Mouse (Mus musculus) hindbrain, embryonic 14.5 days (tissue): ENCODE data around the gene Stkld1. TPM values are rescaled to one million over a fixed set of nuclear protein-coding genes. Genes with fewer than 3 reads are reported as not detected.

Source experiments
- ATAC-seq: fragments of 200-750 bp; cut with Nextera tagmentation; 2 replicates; pipeline ENCODE4 v1.8.0; 2017; ENCODE audit warnings: moderate number of reproducible peaks, mild to moderate bottlenecking, moderate TSS enrichment, moderate library complexity; ENCODE audit not compliant: low FRiP score
- DNase-seq: peaks from one replicate; pipeline ENCODE4 v3.0.0-alpha.2; 2015; ENCODE audit warnings: low spot score
- H3K27ac ChIP-seq: fragments of 300-500 bp; sonication (generic); 2 replicates; pipeline ENCODE4 v1.5.1; 2014; ENCODE audit warnings: mild to moderate bottlenecking, moderate library complexity
- H3K27me3 ChIP-seq: fragments of 300-500 bp; sonication (generic); 2 replicates; pipeline ENCODE4 v1.6.1; 2014; ENCODE audit warnings: mild to moderate bottlenecking, low read length, mixed read lengths; ENCODE audit not compliant: control insufficient read depth, insufficient read depth
- H3K36me3 ChIP-seq: fragments of 300-500 bp; sonication (generic); replicated peaks from 2 replicates; pipeline ENCODE4 v1.6.1; 2014; ENCODE audit not compliant: control insufficient read depth, insufficient read depth
- H3K4me1 ChIP-seq: fragments of 300-500 bp; sonication (generic); replicated peaks from 2 replicates; pipeline ENCODE4 v1.6.1; 2014; ENCODE audit warnings: antibody characterized with exemption, low read length, mixed read lengths; ENCODE audit not compliant: control insufficient read depth, insufficient read depth
- H3K4me2 ChIP-seq: fragments of 300-500 bp; sonication (generic); replicated peaks from 2 replicates; pipeline ENCODE4 v1.6.1; 2014; ENCODE audit warnings: mild to moderate bottlenecking, moderate library complexity
- H3K4me3 ChIP-seq: fragments of 300-500 bp; sonication (generic); replicated peaks from 2 replicates; pipeline ENCODE4 v1.5.1; 2014; ENCODE audit warnings: mild to moderate bottlenecking, low read length
- H3K9ac ChIP-seq: fragments of 300-500 bp; sonication (generic); 2 replicates; pipeline ENCODE4 v1.6.1; 2014
- H3K9me3 ChIP-seq: fragments of 300-500 bp; sonication (generic); 2 replicates; pipeline ENCODE4 v1.6.1; 2016; ENCODE audit warnings: low read length; ENCODE audit not compliant: control insufficient read depth
- WGBS: fragments of 180-500 bp; shearing (Covaris S2); extraction: QIAGEN DNeasy Blood & Tissue Kit; methylation state at CpG from one replicate; pipeline ENCODE4 v1.1.7; 2014; 5-methylcytosine and 5-hydroxymethylcytosine counted together
- polyA plus RNA-seq: library from polyadenylated mRNA; unstranded; fragments of >200 nt; fragmentation: Nextera tagmentation; extraction: Ambion mirVana; gene quantifications from 2 replicates; pipeline ENCODE4 v1.2.1, GENCODE M21; 2014

Stkld1 gene
- polyA plus RNA-seq, 1 experiment from 2014 or later, result not detected

DNA sequence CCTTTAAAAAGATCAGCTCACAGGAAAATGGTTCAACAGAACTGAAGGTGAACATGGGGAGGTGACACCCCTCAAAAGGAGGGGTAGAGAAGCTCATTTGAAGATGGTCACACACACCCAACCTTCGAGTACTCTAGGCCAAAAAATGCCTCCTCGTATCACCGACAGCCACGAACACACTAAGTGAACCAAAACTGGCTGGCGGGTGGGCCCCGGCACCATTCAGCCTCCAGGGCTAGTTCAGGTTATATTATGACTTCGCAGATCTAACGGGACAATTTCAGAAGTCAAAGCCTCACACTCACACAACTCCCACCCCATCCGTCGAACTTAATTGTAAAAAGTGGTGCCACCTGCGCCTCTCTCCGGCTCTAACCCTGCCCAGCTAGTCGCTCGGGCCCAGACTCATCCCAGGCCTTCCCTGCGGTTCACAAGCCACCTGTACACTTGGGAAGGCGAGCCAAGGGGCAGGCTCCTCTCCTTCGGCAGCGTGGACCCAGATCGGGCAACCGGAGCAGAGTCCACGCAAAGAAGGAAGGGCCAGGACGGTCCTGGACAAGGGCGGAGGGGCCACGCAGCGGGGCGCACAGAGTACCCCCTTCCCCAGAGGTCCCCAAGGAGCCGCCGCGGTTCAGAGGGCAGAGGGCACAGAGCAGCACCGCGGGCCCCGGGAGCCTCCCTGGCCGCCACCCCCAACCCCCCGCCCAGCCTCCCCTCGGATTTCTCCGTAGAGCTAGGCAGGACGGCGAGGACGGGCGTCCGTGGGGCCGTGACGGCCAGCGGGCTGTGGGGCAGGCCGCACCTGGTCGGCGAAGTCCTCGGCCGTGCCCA lies 1.2 kb upstream of the Stkld1 start:
- H3K9me3 ChIP-seq, result no peaks in the 10 kb centered on the region
- peaks cover 17% of the 10 kb centered on the region for H3K4me1 ChIP-seq
- 0 out of 2 replicates have a peak, but pooled peaks cover 26% of the 10 kb centered on the region for H3K36me3 ChIP-seq
- WGBS, result 2% methylated on average over 48 of the region's 49 CpGs
- peak overlapping the region; percentile 73 for H3K27ac ChIP-seq
- peak overlapping the region; percentile 89 for H3K9ac ChIP-seq
- H3K27me3 ChIP-seq, result no peaks in the 10 kb centered on the region
- no peak for DNase-seq
- H3K4me2 ChIP-seq, result peak overlapping the region; percentile 94
- peak; percentile 58; the same call in 1 of the 2 replicates for ATAC-seq
- peak overlapping the region; percentile 71 for H3K4me3 ChIP-seq

DNA sequence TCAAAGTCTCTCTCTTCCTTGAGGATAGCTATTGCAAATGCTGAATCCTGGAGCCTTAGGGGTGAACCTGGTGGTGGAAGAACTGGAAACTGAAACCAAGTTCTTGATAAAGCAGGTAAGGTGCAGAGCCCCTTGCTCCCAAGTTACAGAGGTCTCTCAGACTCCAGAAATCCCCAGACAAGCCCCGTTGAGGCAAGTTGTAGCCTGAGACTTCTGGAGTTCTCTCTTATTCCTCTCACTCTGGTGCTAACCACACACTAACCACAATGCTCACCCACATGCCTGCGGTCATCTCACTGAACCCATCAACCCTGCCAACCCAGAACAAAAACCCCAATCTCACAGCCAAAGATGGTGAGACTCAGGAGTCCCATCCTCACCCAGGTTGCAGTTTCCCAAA lies 1.4 kb downstream of the Stkld1 start:
- H3K4me2 ChIP-seq, result no peak overlapping the region
- H3K9me3 ChIP-seq, result no peaks in the 10 kb centered on the region
- ATAC-seq, result no peak
- no peak overlapping the region for H3K4me3 ChIP-seq
- no peak overlapping the region for H3K27ac ChIP-seq
- DNase-seq, result no peak
- H3K36me3 ChIP-seq, result 0 out of 2 replicates have a peak, but pooled peaks cover 12% of the 10 kb centered on the region
- whole genome bisulfite sequencing, result 94% methylated on average over 2 of the region's 2 CpGs
- peaks cover 17% of the 10 kb centered on the region for H3K4me1 ChIP-seq
- H3K27me3 ChIP-seq, result no peaks in the 10 kb centered on the region
- H3K9ac ChIP-seq, result no peak overlapping the region

DNA sequence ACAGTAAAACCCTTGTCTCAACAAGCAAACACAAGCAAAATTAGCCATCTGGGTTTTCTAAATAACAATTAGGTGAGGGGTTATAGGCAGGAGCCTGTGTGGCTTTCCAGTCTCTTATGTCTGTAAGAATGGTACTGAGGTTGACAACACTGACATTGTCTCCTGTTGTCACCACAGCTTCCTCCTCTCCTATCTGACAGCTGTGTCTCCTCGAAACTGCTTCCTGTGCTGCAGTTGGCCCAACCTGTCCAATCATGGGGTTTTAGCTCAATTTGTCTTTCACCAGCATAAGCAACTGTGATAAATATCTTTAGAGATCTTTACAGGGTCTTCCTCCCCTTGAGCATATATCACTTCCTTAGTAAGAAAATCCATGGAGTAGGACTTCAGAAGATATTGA lies 2.6 kb downstream of the Stkld1 start:
- Histone ChIP-seq H3K4me1 (peaks cover 13% of the 10 kb centered on the region), H3K36me3 (0 out of 2 replicates have a peak, but pooled peaks cover 1% of the 10 kb centered on the region), H3K9ac (no peak overlapping the region), H3K4me2 (no peak overlapping the region), H3K27me3 (no peaks in the 10 kb centered on the region), H3K27ac (no peak overlapping the region), H3K9me3 (no peaks in the 10 kb centered on the region), H3K4me3 (no peak overlapping the region)
- no peak for DNase-seq
- 80% methylated on average over 1 of the region's 1 CpGs for WGBS
- no peak for ATAC-seq

DNA sequence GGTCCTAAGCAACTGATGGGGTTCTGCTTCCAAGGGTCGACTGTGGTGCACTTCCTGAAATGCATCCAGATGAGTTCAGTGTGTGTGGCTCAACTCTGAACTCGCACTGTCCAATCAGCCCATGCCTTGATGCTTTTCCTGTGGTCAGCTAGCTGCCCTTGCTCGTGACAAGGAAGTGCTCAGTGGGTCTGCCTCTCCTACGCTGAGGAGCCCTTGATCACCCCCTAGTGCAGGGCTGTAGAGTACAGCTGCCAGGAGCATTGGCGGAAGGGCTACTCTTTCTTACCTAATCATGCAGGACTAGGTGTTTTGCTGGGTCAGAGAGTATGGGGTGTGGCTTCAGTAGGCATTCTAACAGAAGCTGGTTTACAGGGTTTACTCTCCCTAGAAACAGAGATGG lies 7.7 kb downstream of the Stkld1 start:
- Histone ChIP-seq H3K27me3 (no peaks in the 10 kb centered on the region), H3K9me3 (no peaks in the 10 kb centered on the region), H3K27ac (no peak overlapping the region), H3K4me1 (no peaks in the 10 kb centered on the region), H3K4me2 (no peak overlapping the region), H3K4me3 (no peak overlapping the region), H3K9ac (no peak overlapping the region), H3K36me3 (no peaks in the 10 kb centered on the region)
- ATAC-seq (no peak), DNase-seq (no peak)
- WGBS, result 52% methylated on average over 5 of the region's 5 CpGs

DNA sequence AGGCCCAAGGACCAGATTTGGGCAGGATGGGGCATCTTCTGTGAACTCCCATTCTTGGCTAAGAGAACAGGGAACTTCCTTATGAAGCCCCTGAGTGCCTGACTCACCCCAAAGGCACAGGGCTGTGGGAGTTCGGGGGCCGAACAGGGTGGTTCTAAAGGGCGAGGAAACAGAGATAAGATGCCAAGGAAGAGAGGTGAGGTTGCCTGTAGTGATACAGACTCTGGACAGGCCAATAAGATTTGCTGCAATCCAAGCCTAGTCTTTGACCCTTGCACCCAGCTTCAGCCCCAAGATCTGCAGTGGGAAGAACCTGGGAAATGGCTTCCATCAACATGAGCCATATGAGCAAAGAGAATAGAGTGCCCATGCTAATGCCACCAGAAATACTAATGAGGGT lies 9.4 kb downstream of the Stkld1 start:
- 83% methylated on average over 3 of the region's 3 CpGs for WGBS
- H3K4me3 ChIP-seq, result no peak overlapping the region
- H3K27ac ChIP-seq, result no peak overlapping the region
- no peak overlapping the region for H3K9ac ChIP-seq
- no peaks in the 10 kb centered on the region for H3K9me3 ChIP-seq
- H3K27me3 ChIP-seq, result no peaks in the 10 kb centered on the region
- DNase-seq (no peak), ATAC-seq (no peak)
- H3K4me1 ChIP-seq, result no peaks in the 10 kb centered on the region
- H3K4me2 ChIP-seq, result no peak overlapping the region
- peaks cover 9% of the 10 kb centered on the region; the same call in 1 of the 2 replicates for H3K36me3 ChIP-seq

DNA sequence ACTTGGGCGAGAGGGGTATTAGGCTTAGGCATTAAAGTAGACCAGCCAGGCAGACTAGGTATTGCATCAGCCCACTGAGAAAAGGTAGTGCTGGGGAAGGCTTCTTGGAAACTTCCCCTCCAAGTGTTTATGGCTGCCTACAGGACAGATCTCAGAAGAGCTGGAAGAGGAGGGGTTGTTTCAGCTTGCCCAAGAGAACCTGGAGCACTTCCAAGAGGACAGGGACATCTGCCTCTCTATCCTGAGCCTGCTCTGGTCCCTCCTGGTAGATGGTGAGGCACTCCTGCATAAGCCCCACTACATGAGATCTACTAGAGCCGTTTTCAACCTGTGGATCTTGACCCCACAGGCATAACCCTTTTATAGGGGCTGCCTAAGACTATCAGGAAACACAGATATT lies 16.6 kb downstream of the Stkld1 start:
- H3K4me2 ChIP-seq, result no peak overlapping the region
- 91% methylated on average over 2 of the region's 2 CpGs for WGBS
- DNase-seq, result no peak

DNA sequence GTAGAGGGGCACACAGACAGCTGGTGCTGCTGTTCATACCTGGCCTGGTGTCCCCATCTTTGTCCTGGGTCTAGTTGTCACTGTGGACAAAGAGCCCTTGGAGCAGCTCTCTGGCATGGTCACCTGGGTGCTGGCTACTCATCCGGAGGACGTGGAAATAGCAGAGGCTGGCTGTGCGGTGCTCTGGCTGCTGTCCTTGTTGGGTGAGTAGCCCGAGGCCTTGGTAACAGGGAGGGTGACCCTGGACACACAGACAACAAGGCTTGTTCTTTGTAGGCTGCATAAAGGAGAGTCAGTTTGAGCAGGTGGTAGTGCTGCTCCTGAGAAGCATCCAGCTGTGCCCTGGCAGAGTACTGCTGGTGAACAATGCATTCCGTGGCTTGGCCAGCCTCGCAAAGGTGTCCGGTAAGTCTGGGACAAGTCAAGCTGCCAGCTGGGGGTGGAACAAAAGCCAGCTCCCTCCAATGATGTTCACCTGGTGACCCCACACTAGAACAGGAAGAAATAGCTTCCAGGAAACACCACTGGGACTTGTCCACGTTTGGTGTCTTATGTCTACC lies 17.6 kb downstream of the Stkld1 start:
- no peak overlapping the region for H3K4me2 ChIP-seq
- DNase-seq (no peak), ATAC-seq (no peak)
- no peaks in the 10 kb centered on the region for H3K27me3 ChIP-seq
- 87% methylated on average over 8 of the region's 8 CpGs for WGBS
- no peak overlapping the region for H3K27ac ChIP-seq
- peaks cover 63% of the 10 kb centered on the region for H3K36me3 ChIP-seq
- no peak overlapping the region for H3K9ac ChIP-seq
- no peak overlapping the region for H3K4me3 ChIP-seq
- no peaks in the 10 kb centered on the region for H3K9me3 ChIP-seq
- no peaks in the 10 kb centered on the region for H3K4me1 ChIP-seq

More for the DNA sequence above, 16.6 kb downstream of the Stkld1 start:
- H3K9ac ChIP-seq, result no peak overlapping the region
- H3K36me3 ChIP-seq, result peaks cover 52% of the 10 kb centered on the region
- H3K27me3 ChIP-seq, result no peaks in the 10 kb centered on the region
- H3K4me1 ChIP-seq, result no peaks in the 10 kb centered on the region
- H3K27ac ChIP-seq, result no peak overlapping the region
- no peak overlapping the region for H3K4me3 ChIP-seq
- no peaks in the 10 kb centered on the region for H3K9me3 ChIP-seq
- ATAC-seq, result no peak

DNA sequence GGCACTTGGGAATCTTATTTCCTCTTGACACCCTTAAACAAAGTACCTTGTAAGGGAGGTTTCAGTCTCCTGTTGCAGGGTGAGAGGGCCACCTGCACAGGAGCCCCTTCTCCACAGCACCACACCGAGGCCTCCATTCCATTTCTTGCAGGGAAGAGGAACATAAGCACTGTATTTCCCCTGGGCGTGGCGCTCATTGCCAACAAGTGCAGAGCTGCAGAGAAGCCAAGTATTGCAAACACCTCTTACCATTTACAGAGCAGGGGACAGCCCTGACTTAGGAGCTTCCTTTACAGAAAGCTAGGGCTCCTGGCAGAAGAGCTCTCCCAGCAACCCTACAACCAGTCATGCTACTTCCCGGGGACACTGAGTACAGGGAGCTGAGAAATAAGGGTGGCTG lies 18.3 kb downstream of the Stkld1 start:
- Histone ChIP-seq H3K27me3 (no peaks in the 10 kb centered on the region), H3K36me3 (peaks cover 70% of the 10 kb centered on the region), H3K9me3 (no peaks in the 10 kb centered on the region), H3K4me2 (no peak overlapping the region), H3K4me3 (no peak overlapping the region), H3K27ac (no peak overlapping the region), H3K9ac (no peak overlapping the region), H3K4me1 (no peaks in the 10 kb centered on the region)
- no peak for ATAC-seq
- no peak for DNase-seq
- WGBS, result 96% methylated on average over 4 of the region's 4 CpGs

DNA sequence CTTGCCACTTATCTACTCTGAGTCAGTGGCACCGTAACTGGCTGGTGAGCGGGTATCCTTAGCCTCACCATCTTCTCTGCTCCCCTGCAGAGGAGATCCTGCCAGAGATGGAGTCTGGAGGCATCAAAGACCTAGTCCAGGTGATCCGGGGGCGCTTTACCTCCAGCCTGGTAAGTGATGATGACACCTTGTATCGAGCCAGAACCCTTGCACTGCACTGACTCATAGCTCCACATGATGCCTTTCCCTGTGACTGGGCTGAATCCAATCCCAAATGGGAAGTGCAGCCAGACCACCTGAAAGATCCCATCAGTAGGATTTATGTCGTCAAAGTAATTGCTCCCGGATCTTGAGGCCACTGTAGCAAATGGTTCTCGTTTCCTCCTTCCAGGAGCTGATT lies 19.0 kb downstream of the Stkld1 start:
- Histone ChIP-seq H3K36me3 (peaks cover 71% of the 10 kb centered on the region), H3K27ac (no peak overlapping the region), H3K4me1 (no peaks in the 10 kb centered on the region), H3K9me3 (no peaks in the 10 kb centered on the region), H3K9ac (no peak overlapping the region), H3K27me3 (no peaks in the 10 kb centered on the region), H3K4me2 (no peak overlapping the region), H3K4me3 (no peak overlapping the region)
- 94% methylated on average over 8 of the region's 8 CpGs for WGBS
- DNase-seq (no peak), ATAC-seq (no peak)
